Mouse (Mus musculus): ENCODE data around the gene Tjp1.

Gene Tjp1

GRCm38 (mm10) chr7:65431018-65431695, 96.4 kb downstream of the Tjp1 start:
- DNase-seq (ENCODE audit: low spot score in 2 of 2): no peak

GRCm38 (mm10) chr7:65430401-65430800, 97.2 kb downstream of the Tjp1 start:
- DNase-seq (ENCODE audit: low spot score in 2 of 2): no peak

GRCm38 (mm10) chr7:65424519-65424918, 103.1 kb downstream of the Tjp1 start:
- no peak for DNase-seq (ENCODE audit: low spot score in 2 of 2)

- no peak for DNase-seq (ENCODE audit: low spot score in 2 of 2)
These were observed 105.1 kb downstream of the Tjp1 start for GRCm38 (mm10) chr7:65422456-65422855.

GRCm38 (mm10) chr7:65421451-65421850, 106.1 kb downstream of the Tjp1 start:
- no peak for DNase-seq (ENCODE audit: low spot score in 2 of 2)

- no peak for DNase-seq (ENCODE audit: low spot score in 2 of 2)
These were observed 107.7 kb downstream of the Tjp1 start for GRCm38 (mm10) chr7:65419926-65420325.

GRCm38 (mm10) chr7:65419012-65419411, 108.6 kb downstream of the Tjp1 start:
- DNase-seq (ENCODE audit: low spot score in 2 of 2): no peak

- DNase-seq (ENCODE audit: low spot score in 2 of 2): no peak
These were observed 109.1 kb downstream of the Tjp1 start for GRCm38 (mm10) chr7:65418366-65418911.

- DNase-seq (ENCODE audit: low spot score in 2 of 2): no peak
These were observed 110.1 kb downstream of the Tjp1 start for GRCm38 (mm10) chr7:65417231-65418100.

- no peak for DNase-seq (ENCODE audit: low spot score in 2 of 2)
These were observed 111.1 kb downstream of the Tjp1 start for GRCm38 (mm10) chr7:65416506-65416905.

GRCm38 (mm10) chr7:65413946-65414945, 113.3 kb downstream of the Tjp1 start:
- DNase-seq (ENCODE audit: low spot score in 2 of 2): no peak

GRCm38 (mm10) chr7:65410668-65411067, 116.9 kb downstream of the Tjp1 start:
- no peak for DNase-seq (ENCODE audit: low spot score in 2 of 2)

- no peak for DNase-seq (ENCODE audit: low spot score in 2 of 2)
These were observed 121.2 kb downstream of the Tjp1 start for GRCm38 (mm10) chr7:65406427-65406826.

- no peak for DNase-seq (ENCODE audit: low spot score in 2 of 2)
These were observed 125.1 kb downstream of the Tjp1 start for GRCm38 (mm10) chr7:65402516-65402915.

- DNase-seq (ENCODE audit: low spot score in 2 of 2): no peak
These were observed 126.0 kb downstream of the Tjp1 start for GRCm38 (mm10) chr7:65401622-65402021.

- no peak for DNase-seq (ENCODE audit: low spot score in 2 of 2)
These were observed 131.7 kb downstream of the Tjp1 start for GRCm38 (mm10) chr7:65395891-65396290.

- DNase-seq (ENCODE audit: low spot score in 2 of 2): no peak
These were observed 132.4 kb downstream of the Tjp1 start for GRCm38 (mm10) chr7:65395166-65395565.

GRCm38 (mm10) chr7:65394672-65395071, 132.9 kb downstream of the Tjp1 start:
- no peak for DNase-seq (ENCODE audit: low spot score in 2 of 2)

GRCm38 (mm10) chr7:65393704-65394452, 133.7 kb downstream of the Tjp1 start:
- DNase-seq (ENCODE audit: low spot score in 2 of 2): no peak

GRCm38 (mm10) chr7:65392986-65393385, 134.6 kb downstream of the Tjp1 start:
- DNase-seq (ENCODE audit: low spot score in 2 of 2): no peak

GRCm38 (mm10) chr7:65389539-65389938, 138.0 kb downstream of the Tjp1 start:
- DNase-seq (ENCODE audit: low spot score in 2 of 2): no peak
